Mouse (Mus musculus): ENCODE data around the gene Klhl7.

DNA sequence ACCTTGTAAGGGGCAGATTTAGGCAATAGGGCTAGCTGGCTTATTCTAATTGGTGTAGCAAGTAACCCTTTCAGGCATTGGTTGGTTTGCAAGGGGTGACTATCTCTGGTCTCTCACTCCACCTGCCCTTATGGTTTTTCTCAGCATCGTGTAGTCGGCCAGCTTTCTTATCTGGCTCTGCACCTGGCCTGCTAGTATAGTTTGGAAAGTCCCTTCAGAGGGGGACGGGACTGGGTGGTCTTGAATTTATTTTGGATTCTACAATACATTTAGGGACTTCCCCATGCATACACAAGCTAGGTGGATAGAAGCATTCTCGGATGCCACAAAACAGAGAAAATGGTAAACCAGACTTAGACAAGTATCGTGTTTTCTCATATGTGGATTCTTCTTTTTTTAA lies 46.6 kb downstream of the Klhl7 start:
- TF ChIP-seq EP300 (IDR thresholded peaks at IDR 0.05; ENCODE audit: insufficient read depth, low read depth, low read length) (no peak), POLR2A (IDR thresholded peaks at IDR 0.05; ENCODE audit: insufficient read depth, low read depth, low read length) (no peak)

All from heart, adult 2 months (tissue).